Mouse (Mus musculus) central nervous system, embryonic 11.5 days (tissue): ENCODE measurements around the gene Htr5b. TPM values are rescaled to one million over a fixed set of nuclear protein-coding genes. Genes with fewer than 3 reads are reported as not detected.

Experiments used
- polyA plus RNA-seq: library from polyadenylated mRNA; depleted of rRNA; stranded (reverse); fragments of >200 nt; gene quantifications from 2 replicates; pipeline ENCODE4 v1.2.3, GENCODE M21; 2012; rRNA removed

Htr5b gene
- 0.19 and 0.32 TPM in 2 replicates for polyA plus RNA-seq

GRCm38 (mm10) chr1:121528399-121528720, at the start of gene Htr5b:
Gene Htr5b, minus strand, starts transcription at chr1:121528465.

GRCm38 (mm10) chr1:121567521-121568489, 39.5 kb upstream of the Htr5b start, which contains the start of gene Ddx18:
Gene Ddx18, minus strand, starts transcription at chr1:121567989.

Other genes starting within 250 kb of the Htr5b start
- gene Insig2, start 195.9 kb downstream of the Htr5b start, polyA plus RNA-seq = 16.0 and 23.8 TPM in 2 replicates
- 12.7 and 14.8 TPM in 2 replicates for gene Ccdc93, start 97.4 kb downstream of the Htr5b start, polyA plus RNA-seq
- 97.6 and 133 TPM in 2 replicates for gene Ddx18, start 39.5 kb upstream of the Htr5b start, polyA plus RNA-seq